Mouse (Mus musculus) layer of hippocampus, adult 8-10 months (tissue): ENCODE data around the gene Tpd52l2. TPM values are rescaled to one million over a fixed set of nuclear protein-coding genes. Genes with fewer than 3 reads are reported as not detected.

Experiments used
- DNase-seq, 2 experiments: peaks; one replicate each; pipeline ENCODE4 v3.0.0; 2022; ENCODE audit warnings: low spot score in 2 of 2
- total RNA-seq, 4 experiments: library from RNA; stranded (reverse); gene quantifications; 2 replicates each; pipeline ENCODE4 v1.2.4; 2022

Gene Tpd52l2
- total RNA-seq, 4 experiments from 2014 or later, result 66.3 to 83.4 (median 80.6) TPM

DNA sequence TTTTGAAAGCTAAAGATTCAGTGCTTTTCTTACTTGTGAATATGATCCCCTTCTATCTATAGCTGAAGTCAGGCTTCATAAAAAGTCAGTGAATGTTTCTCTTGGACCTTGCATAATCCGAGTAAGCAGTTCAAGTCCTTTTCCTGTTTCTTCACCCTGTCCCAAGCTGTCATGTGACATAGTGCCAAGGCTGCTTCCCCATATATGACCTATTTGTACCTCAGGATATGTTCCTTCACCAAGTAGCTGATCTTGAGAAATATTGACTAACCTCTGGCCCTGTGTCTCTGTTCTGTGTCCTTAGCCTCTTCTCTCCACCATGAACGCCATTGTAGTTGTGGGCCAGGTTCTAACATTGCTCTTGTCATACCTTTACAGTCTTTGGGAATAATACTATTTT lies 39.5 kb downstream of the Tpd52l2 start:
- DNase-seq, result no peak

DNA sequence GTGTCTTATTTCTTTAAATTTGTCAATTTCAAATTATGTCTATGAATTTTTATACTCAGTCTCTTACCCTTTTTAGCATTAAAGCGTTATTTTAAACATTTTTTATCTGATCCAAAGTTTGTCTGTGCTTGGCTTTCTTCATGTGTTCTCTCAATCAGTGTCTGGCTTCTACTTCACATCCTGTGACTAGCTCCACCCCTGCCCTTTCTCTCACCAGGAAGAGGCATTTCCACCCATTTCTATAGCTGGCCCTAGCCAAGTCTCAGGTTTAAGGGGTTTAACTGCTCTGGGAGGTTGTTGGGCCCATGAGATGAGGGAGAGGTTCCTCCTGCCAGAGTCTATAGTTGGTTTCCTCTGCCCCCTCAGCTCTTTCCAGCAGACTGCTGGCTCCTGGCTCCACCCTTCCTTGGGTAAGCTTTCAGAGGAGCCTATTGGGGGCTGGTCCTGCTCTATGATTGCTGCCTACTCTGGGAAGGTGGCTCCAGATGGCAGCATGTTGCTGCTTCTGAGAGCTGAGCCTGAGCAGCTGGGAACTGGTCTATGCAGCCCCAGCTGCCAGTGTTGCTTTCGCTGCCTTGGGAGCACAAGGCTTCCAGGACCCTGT lies 40.6 kb downstream of the Tpd52l2 start:
- DNase-seq, result peak; percentile 60 to 61

DNA sequence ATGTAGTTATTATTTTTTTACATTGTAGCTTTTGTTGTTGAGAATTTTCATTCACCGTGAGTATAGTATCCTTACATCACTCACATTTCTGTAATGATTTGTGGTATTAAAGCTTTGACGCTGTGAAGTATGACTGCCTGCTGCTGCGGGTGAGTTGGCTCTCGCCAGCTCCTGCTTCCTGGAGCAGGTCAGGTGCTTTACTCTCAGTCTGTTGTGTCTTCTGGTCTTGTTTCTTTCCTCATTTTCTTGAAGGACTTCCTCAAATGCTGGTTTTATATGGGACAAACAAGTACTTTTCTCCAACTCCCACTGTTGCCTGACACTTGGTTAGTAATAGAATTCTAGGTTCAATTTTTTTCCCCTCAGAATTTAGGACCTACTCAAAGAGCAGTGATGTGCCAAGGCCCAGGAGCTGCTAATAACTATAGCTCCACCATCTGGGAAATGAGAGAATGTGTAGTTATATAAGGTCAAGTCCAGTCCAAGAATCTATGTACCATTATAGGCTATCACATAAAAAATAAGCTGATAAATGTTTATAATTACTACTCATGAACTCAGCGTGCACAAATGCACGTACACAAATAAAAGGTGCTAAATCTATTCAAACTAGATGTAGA lies 44.9 kb downstream of the Tpd52l2 start:
- no peak for DNase-seq

DNA sequence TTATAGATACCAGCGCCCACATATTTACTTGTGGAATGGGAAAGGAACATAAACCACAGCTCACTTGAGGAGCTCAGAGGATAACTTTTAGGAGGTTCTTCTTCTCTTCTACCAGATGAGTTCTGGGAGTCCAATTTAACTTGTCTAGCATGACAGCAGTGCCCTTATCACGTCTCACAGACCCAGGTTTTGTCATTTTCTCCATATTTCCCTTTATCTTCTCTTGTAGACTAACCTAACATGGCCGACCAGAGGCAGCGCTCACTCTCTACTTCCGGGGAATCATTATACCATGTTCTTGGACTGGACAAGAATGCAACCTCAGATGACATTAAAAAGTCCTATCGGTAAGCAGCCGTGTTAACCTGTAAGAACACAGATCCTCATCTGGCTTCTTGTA lies 49.2 kb downstream of the Tpd52l2 start:
- DNase-seq, result no peak

DNA sequence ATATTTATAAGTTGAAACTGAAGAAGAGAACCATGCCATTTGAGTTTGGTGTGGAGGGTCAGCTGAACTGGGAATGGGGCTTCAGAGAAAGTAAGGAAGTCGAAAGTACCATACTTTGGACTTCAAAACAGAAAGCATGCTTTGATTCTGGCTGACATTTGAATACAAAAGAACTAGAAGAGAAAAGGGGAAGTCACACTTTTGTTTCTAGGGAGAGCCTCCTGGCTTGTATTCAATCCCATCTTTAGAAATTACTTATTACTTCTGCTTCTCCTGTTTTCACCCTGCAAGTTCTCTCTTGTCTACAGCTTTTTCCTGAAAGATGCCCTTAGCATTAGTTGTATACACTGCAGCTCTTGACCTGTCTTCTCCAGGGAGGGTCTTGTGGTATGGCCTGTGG lies 51.3 kb downstream of the Tpd52l2 start:
- DNase-seq, result no peak

DNA sequence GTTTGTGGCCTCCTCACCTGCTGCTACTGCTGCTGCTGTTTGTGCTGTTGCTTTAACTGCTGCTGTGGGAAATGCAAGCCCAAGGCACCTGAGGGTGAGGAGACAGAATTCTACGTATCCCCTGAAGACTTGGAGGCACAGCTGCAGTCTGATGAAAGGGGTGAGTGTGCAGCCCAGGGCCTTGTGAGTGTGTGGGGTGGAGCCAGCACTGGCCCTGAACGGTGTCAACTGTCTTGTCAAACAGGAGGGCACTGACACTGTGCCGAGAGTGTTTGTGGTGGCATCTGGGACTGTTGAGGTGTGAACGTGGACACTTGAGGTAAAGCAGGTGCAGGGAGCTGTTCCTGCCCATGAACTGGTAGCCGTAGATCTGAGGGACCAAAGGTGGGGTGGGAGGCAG lies 51.7 kb downstream of the Tpd52l2 start:
- no peak for DNase-seq

DNA sequence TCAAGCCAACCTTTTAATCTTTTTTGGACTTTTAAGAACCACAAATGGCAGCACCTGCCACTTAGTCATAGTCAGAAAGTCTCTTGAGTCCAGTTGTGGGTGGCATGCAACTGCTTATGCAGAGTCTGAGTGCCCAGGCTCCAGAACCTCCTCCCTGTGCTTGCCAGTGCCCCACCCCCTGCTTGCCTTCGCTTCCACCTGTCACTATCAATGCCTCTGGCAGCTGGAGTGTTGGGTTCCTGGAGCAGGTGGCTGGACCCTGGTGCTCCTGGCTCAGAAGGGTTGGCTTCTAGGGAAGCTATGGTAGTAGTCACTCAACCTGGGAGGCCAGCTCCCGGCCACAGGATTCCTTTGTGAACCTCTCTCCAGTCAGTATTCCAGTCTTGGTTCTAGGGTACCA lies 53.3 kb downstream of the Tpd52l2 start:
- no peak for DNase-seq

DNA sequence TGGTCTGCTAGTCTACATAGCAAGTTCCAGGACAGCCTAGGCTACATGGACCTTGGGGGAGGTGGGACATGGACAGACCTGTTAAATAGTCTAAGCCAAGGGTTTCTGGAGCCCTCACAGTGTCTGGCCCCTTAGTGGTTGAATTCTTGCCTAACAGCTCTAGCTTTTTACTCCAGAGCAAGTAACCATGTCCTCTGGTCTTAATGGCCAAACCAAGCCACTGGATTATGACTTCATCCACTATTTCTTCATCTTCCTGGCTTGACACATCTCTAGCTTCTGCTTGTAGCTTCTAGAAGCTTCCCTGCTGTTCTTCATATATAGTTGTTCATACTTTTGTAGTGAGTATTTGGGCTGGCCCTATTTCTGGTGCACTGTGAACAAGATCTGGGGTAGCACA lies 56.8 kb downstream of the Tpd52l2 start:
- DNase-seq, result no peak

DNA sequence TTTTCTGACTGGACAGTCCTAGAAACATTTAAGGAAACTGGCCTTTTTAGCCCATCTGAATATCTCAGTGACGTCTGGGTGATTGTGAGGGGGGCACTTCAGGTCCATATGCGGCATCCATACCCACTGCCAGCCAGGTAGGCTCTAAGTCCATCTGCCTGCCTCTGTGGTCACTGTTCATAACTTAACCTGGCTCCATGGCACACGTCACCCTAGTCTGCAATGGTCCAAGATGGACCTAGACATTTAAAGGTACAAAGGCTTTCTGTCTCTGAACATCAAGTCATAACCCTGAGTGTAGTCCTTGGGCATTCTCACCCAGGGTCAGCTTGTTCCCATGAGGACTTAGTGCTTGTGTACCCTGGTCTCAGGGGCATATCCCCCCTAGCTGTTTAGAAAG lies 70.4 kb downstream of the Tpd52l2 start:
- no peak for DNase-seq

Other genes starting within 250 kb of the Tpd52l2 start
- 10 to 100 TPM; 17.1 to 22.9 (median 20.9) TPM for gene Gmeb2, start 209.1 kb upstream of the Tpd52l2 start, total RNA-seq
- gene Stmn3, start 182.6 kb upstream of the Tpd52l2 start, total RNA-seq, result 100 to 1,000 TPM; 530 to 604 (median 573) TPM
- gene Rtel1, start 177.4 kb upstream of the Tpd52l2 start, total RNA-seq, result 10 to 100 TPM; 26.1 to 41.3 (median 37.1) TPM
- gene Zgpat, start 132.2 kb upstream of the Tpd52l2 start, total RNA-seq, result 10 to 100 TPM; 69.8 to 88.2 (median 76.7) TPM
- gene Arfrp1, start 131.7 kb upstream of the Tpd52l2 start, total RNA-seq, result 10 to 100 TPM; 43.4 to 54.5 (median 50.7) TPM
- 10 to 100 TPM; 31.4 to 58.3 (median 42.7) TPM for gene Lime1, start 117.1 kb upstream of the Tpd52l2 start, total RNA-seq
- gene Zbtb46, start 37.7 kb upstream of the Tpd52l2 start, total RNA-seq, result 10 to 100 TPM in 1 of 4 experiments, 1 to 10 TPM in 3; 7.9 to 10.4 (median 9.3) TPM
- not detected for gene Abhd16b, start 3.9 kb upstream of the Tpd52l2 start, total RNA-seq
- gene Dnajc5, start 23.3 kb downstream of the Tpd52l2 start, total RNA-seq, result 100 to 1,000 TPM; 243 to 289 (median 265) TPM
- gene Uckl1, start 87.8 kb downstream of the Tpd52l2 start, total RNA-seq, result 10 to 100 TPM; 69.9 to 90.4 (median 73.4) TPM
- gene Prpf6, start 94.7 kb downstream of the Tpd52l2 start, total RNA-seq, result 10 to 100 TPM; 59.5 to 63.3 (median 59.8) TPM
- 100 to 1,000 TPM in 1 of 4 experiments, 10 to 100 TPM in 3; 89.3 to 104 (median 93.8) TPM for gene Zfp512b, start 95.7 kb downstream of the Tpd52l2 start, total RNA-seq
- gene Samd10, start 102.1 kb downstream of the Tpd52l2 start, total RNA-seq, result 10 to 100 TPM; 14.1 to 17.8 (median 16.2) TPM
- gene Gm29797, start 159.9 kb downstream of the Tpd52l2 start, total RNA-seq, result 1 to 10 TPM in 1 of 4 experiments, under 1 TPM in 2, not detected in 1; 0.61 to 1.8 (median 0.87) TPM
- 10 to 100 TPM in 3 of 4 experiments, 1 to 10 TPM in 1; 7.6 to 11.3 (median 10.9) TPM for gene Sox18, start 174.5 kb downstream of the Tpd52l2 start, total RNA-seq
- gene Tcea2, start 183.2 kb downstream of the Tpd52l2 start, total RNA-seq, result 10 to 100 TPM; 53.6 to 71.8 (median 69.3) TPM
- 10 to 100 TPM; 39.6 to 51.5 (median 42.7) TPM for gene Rgs19, start 196.8 kb downstream of the Tpd52l2 start, total RNA-seq
- gene Lkaaear1, start 201.3 kb downstream of the Tpd52l2 start, total RNA-seq, result not detected
- 10 to 100 TPM; 50.4 to 67.7 (median 56.7) TPM for gene Oprl1, start 217.9 kb downstream of the Tpd52l2 start, total RNA-seq